ENCODE assay signal across 8 mouse cellular contexts in genomic region chr4:89136906-89137541, GRCm38 (mm10). TPM values are rescaled to one million over a fixed set of nuclear protein-coding genes. Genes with fewer than 3 reads are reported as not detected.
DNase-seq lines count a peak whose midpoint lies in the region; ATAC-seq and TF ChIP-seq lines count a peak whose summit lies in the region.

Gene Mtap, plus strand, starts transcription at chr4:89137122.

- intact Hi-C loops in heart, postnatal 36 days (cut with DNase I): no loop called here

- peaks cover 0 to 2% of the 10 kb centered on the region in 2 experiments; a peak in 1 of 4 replicates for H3K4me1 ChIP-seq in ES-E14 (ENCODE audit: control insufficient read depth in 2 of 2, insufficient read depth in 2 of 2, low read length in 2 of 2, poor library complexity in 1 of 2)
- peaks cover 19% of the 10 kb centered on the region for H3K4me1 ChIP-seq in forebrain, embryonic 16.5 days (replicated peaks; ENCODE audit: control insufficient read depth, insufficient read depth, low read length)
- H3K4me1 ChIP-seq in neural tube, embryonic 15.5 days: peaks cover 26% of the 10 kb centered on the region

- peak within 1 kb of the TSS; percentile 81 for H3K4me2 ChIP-seq in forebrain, embryonic 16.5 days (ENCODE audit: low read length)
- H3K4me2 ChIP-seq in neural tube, embryonic 15.5 days: peak within 1 kb of the TSS; percentile 90

- H3K9me3 ChIP-seq in ES-E14 (ENCODE audit: control insufficient read depth, insufficient read depth, low read depth, low read length): no peaks in the 10 kb centered on the region
- no peaks in the 10 kb centered on the region for H3K9me3 ChIP-seq in forebrain, embryonic 16.5 days (ENCODE audit: control insufficient read depth, low read length)
- no peaks in the 10 kb centered on the region for H3K9me3 ChIP-seq in neural tube, embryonic 15.5 days (replicated peaks)

- peak; percentile 91 for ATAC-seq in cerebellum, adult (ENCODE audit: insufficient number of reproducible peaks, low FRiP score, low TSS enrichment)
- ATAC-seq in forebrain, embryonic 16.5 days: peak; percentile 98
- ATAC-seq in neural tube, embryonic 15.5 days (ENCODE audit: low FRiP score): peak; percentile 97

- peak; percentile 55 for DNase-seq in ES-E14 (ENCODE audit: low read depth, low spot score)
- peak; percentile 78 to 81 for DNase-seq in heart, postnatal 36 days
- DNase-seq in layer of hippocampus, adult 18-20 months (ENCODE audit: low spot score in 2 of 2): peak; percentile 68 to 83
- DNase-seq in lung, adult 18-20 months: peak; percentile 82 to 84
- DNase-seq in thymus, postnatal 10 days (ENCODE audit: low spot score in 2 of 2): peak; percentile 72 to 78

- under 1% methylated on average over 30 of the region's 31 CpGs for WGBS in forebrain, embryonic 16.5 days
- WGBS in neural tube, embryonic 15.5 days: under 1% methylated on average over 31 of the region's 31 CpGs

- no peak within 1 kb of the TSS for H3K27ac ChIP-seq in ES-E14 (ENCODE audit: insufficient read depth, low read depth, low read length, poor library complexity, severe bottlenecking)
- peak within 1 kb of the TSS; percentile 76 for H3K27ac ChIP-seq in forebrain, embryonic 16.5 days (ENCODE audit: low read length)
- H3K27ac ChIP-seq in neural tube, embryonic 15.5 days (replicated peaks): peak within 1 kb of the TSS; percentile 75

- H3K9ac ChIP-seq in ES-E14 (ENCODE audit: insufficient read depth, low read depth, low read length, poor library complexity, severe bottlenecking): peak within 1 kb of the TSS; percentile 64
- peak within 1 kb of the TSS; percentile 86 for H3K9ac ChIP-seq in forebrain, embryonic 16.5 days (replicated peaks; ENCODE audit: low read depth, low read length)
- H3K9ac ChIP-seq in neural tube, embryonic 15.5 days (replicated peaks): peak within 1 kb of the TSS; percentile 71

- in situ Hi-C loops in ES-E14 (cut with MboI; ENCODE audit: low sequenced_read_pairs in 2 of 2, unreplicated experiment in 2 of 2): loop anchor here in 1 of 2 experiments (25.0 kb wide), 1 partner anchor 375 kb away; no protein-coding TSS in a partner anchor

- 0 out of 2 replicates have a peak, but pooled peaks cover 5% of the 10 kb centered on the region for H3K36me3 ChIP-seq in ES-E14 (ENCODE audit: control insufficient read depth, insufficient read depth, low read length, poor library complexity, severe bottlenecking)
- H3K36me3 ChIP-seq in forebrain, embryonic 16.5 days (ENCODE audit: control insufficient read depth, insufficient read depth): no peaks in the 10 kb centered on the region
- no peaks in the 10 kb centered on the region for H3K36me3 ChIP-seq in neural tube, embryonic 15.5 days

- peak within 1 kb of the TSS; percentile 73 to 79 for H3K4me3 ChIP-seq in ES-E14 (ENCODE audit: insufficient read depth in 1 of 2, low read depth in 1 of 2, low read length in 2 of 2, poor library complexity in 1 of 2, severe bottlenecking in 1 of 2)
- H3K4me3 ChIP-seq in forebrain, embryonic 16.5 days (replicated peaks; ENCODE audit: low read length): peak within 1 kb of the TSS; percentile 97
- peak within 1 kb of the TSS; percentile 84 for H3K4me3 ChIP-seq in neural tube, embryonic 15.5 days (replicated peaks)

- H3K27me3 ChIP-seq in forebrain, embryonic 16.5 days (replicated peaks; ENCODE audit: control insufficient read depth, insufficient read depth, low read length): no peaks in the 10 kb centered on the region
- no peaks in the 10 kb centered on the region for H3K27me3 ChIP-seq in neural tube, embryonic 15.5 days (replicated peaks)

TF ChIP-seq in ES-E14, 5 proteins besides CTCF, POLR2A, EP300 and RAD21:
- TF ChIP-seq ZC3H11A (IDR thresholded peaks at IDR 0.05; ENCODE audit: borderline replicate concordance, low read depth, low read length): no peak
- TF ChIP-seq HCFC1 (IDR thresholded peaks at IDR 0.05; ENCODE audit: borderline replicate concordance, insufficient read depth, low read length): no peak
- no peak for TF ChIP-seq CHD2 (IDR thresholded peaks at IDR 0.05; ENCODE audit: low read depth, low read length)
- TF ChIP-seq ZNF384 (IDR thresholded peaks at IDR 0.05; ENCODE audit: low read depth, low read length): no peak
- TF ChIP-seq MAFK (IDR thresholded peaks at IDR 0.05; ENCODE audit: insufficient read depth, low read depth, low read length): no peak

RNA-seq across cellular contexts. Expression of gene Mtap, which starts in this region (rescaled TPM):
- total RNA-seq in ES-E14 (2012; rRNA removed): 35.5 and 59.3 TPM in 2 replicates
- polyA plus RNA-seq in forebrain, embryonic 16.5 days (2015; fragmentation: Nextera tagmentation; extraction: Ambion mirVana): 24.8 and 31.5 TPM in 2 replicates
- 10 to 100 TPM; 20.5 to 21.0 TPM for total RNA-seq in heart, postnatal 36 days (2021)
- total RNA-seq in layer of hippocampus, adult 18-20 months (2021): 10 to 100 TPM; 11.6 to 12.8 TPM
- polyA plus RNA-seq in neural tube, embryonic 15.5 days (2015; fragmentation: Nextera tagmentation; extraction: Ambion mirVana): 27.1 and 40.4 TPM in 2 replicates
